ENCODE assay signal across 8 mouse cellular contexts in genomic region chr14:57665628-57665950, GRCm38 (mm10). TPM values are rescaled to one million over a fixed set of nuclear protein-coding genes. Genes with fewer than 3 reads are reported as not detected.
DNase-seq lines count a peak whose midpoint lies in the region; ATAC-seq and TF ChIP-seq lines count a peak whose summit lies in the region.

No protein-coding gene starts in this region.

- intact Hi-C loops in left cerebral cortex, postnatal 10 days (cut with DNase I), result no loop called here
- intact Hi-C loops in left cerebral cortex, postnatal 14 days (cut with DNase I), result no loop called here

- TF ChIP-seq POLR2A in CH12.LX (IDR thresholded peaks at IDR 0.05; ENCODE audit: low read depth, low read length), result no peak

- TF ChIP-seq EP300 in CH12.LX (IDR thresholded peaks at IDR 0.05; ENCODE audit: low read length), result no peak

- TF ChIP-seq CTCF in CH12.LX (conservative IDR thresholded peaks at IDR 0.05 in 1 of 2, IDR thresholded peaks at IDR 0.05 in 1 of 2; ENCODE audit: low read depth in 2 of 2, low read length in 2 of 2), result no peak

- peak overlapping the region; percentile 84 for H3K9ac ChIP-seq in CH12.LX (ENCODE audit: insufficient read depth, low read depth)
- H3K9ac ChIP-seq in forebrain, embryonic 14.5 days (ENCODE audit: low read length), result peak overlapping the region; percentile 87
- peak overlapping the region; percentile 90 for H3K9ac ChIP-seq in liver, embryonic 15.5 days

- no peaks in the 10 kb centered on the region for H3K36me3 ChIP-seq in heart, embryonic 10.5 days
- peaks cover 5 to 13% of the 10 kb centered on the region in 2 experiments for H3K36me3 ChIP-seq in CH12.LX (replicated peaks in 1 of 2; ENCODE audit: control insufficient read depth in 1 of 2, insufficient read depth in 1 of 2, low read length in 1 of 2)
- H3K36me3 ChIP-seq in forebrain, embryonic 14.5 days (ENCODE audit: control insufficient read depth, insufficient read depth, low read length), result no peaks in the 10 kb centered on the region
- 0 out of 2 replicates have a peak, but pooled peaks cover 3% of the 10 kb centered on the region for H3K36me3 ChIP-seq in liver, embryonic 15.5 days (replicated peaks)

- 12% methylated on average over 10 of the region's 10 CpGs for WGBS in heart, embryonic 10.5 days
- 13% methylated on average over 10 of the region's 10 CpGs for WGBS in forebrain, embryonic 14.5 days
- 2% methylated on average over 10 of the region's 10 CpGs for WGBS in liver, embryonic 15.5 days (ENCODE audit: insufficient replicate concordance)

- no peak for ATAC-seq in forebrain, embryonic 14.5 days
- ATAC-seq in liver, embryonic 15.5 days (ENCODE audit: insufficient read depth), result no peak

- dilution Hi-C loops in CH12.LX (cut with MboI; ENCODE audit: extremely low pct_ligation_motif_present, extremely low pct_unique_long_range_greater_than_20kb, low sequenced_read_pairs), result no loop called here

- in situ Hi-C loops in CH12.LX (cut with MboI; ENCODE audit: low pct_ligation_motif_present, low pct_unique_long_range_greater_than_20kb, low sequenced_read_pairs), result no loop called here

- H3K4me2 ChIP-seq in CH12.LX (ENCODE audit: insufficient read depth, low read depth, poor library complexity, severe bottlenecking), result peak overlapping the region; percentile 100
- H3K4me2 ChIP-seq in forebrain, embryonic 14.5 days (ENCODE audit: low read length), result peak overlapping the region; percentile 63
- H3K4me2 ChIP-seq in liver, embryonic 15.5 days, result peak overlapping the region; percentile 80

- peak overlapping the region; percentile 92 for H3K4me3 ChIP-seq in heart, embryonic 10.5 days
- H3K4me3 ChIP-seq in CH12.LX (replicated peaks in 1 of 3; ENCODE audit: low read depth in 2 of 3, low read length in 2 of 3, poor library complexity in 1 of 3), result peak overlapping the region; percentile 71 to 95 (median 95)
- peak overlapping the region; percentile 80 for H3K4me3 ChIP-seq in forebrain, embryonic 14.5 days (ENCODE audit: low read depth, low read length)
- H3K4me3 ChIP-seq in liver, embryonic 15.5 days (replicated peaks), result peak overlapping the region; percentile 92

- TF ChIP-seq RAD21 in CH12.LX (IDR thresholded peaks at IDR 0.05; ENCODE audit: low read depth, low read length), result no peak

- peak overlapping the region; percentile 99 for H3K27ac ChIP-seq in heart, embryonic 10.5 days
- peak overlapping the region; percentile 70; the same call in 1 of the 2 replicates for H3K27ac ChIP-seq in CH12.LX (ENCODE audit: insufficient read depth, low read depth)
- peak overlapping the region; percentile 97 for H3K27ac ChIP-seq in forebrain, embryonic 14.5 days (ENCODE audit: low read depth, low read length)
- peak overlapping the region; percentile 97 for H3K27ac ChIP-seq in liver, embryonic 15.5 days (replicated peaks)

- no peaks in the 10 kb centered on the region for H3K9me3 ChIP-seq in heart, embryonic 10.5 days
- H3K9me3 ChIP-seq in CH12.LX (replicated peaks; ENCODE audit: low read length), result no peaks in the 10 kb centered on the region
- no peaks in the 10 kb centered on the region for H3K9me3 ChIP-seq in forebrain, embryonic 14.5 days (replicated peaks; ENCODE audit: control insufficient read depth, low read length)
- H3K9me3 ChIP-seq in liver, embryonic 15.5 days (replicated peaks), result no peaks in the 10 kb centered on the region

- H3K4me1 ChIP-seq in heart, embryonic 10.5 days, result peaks cover 7% of the 10 kb centered on the region; the same call in 1 of the 2 replicates
- H3K4me1 ChIP-seq in CH12.LX (ENCODE audit: control insufficient read depth in 1 of 2, insufficient read depth in 2 of 2), result peaks cover 2 to 29% of the 10 kb centered on the region in 2 experiments; a peak in 3 of 4 replicates
- 0 out of 2 replicates have a peak, but pooled peaks cover 8% of the 10 kb centered on the region for H3K4me1 ChIP-seq in forebrain, embryonic 14.5 days (ENCODE audit: control insufficient read depth, insufficient read depth, low read length)
- H3K4me1 ChIP-seq in liver, embryonic 15.5 days (replicated peaks), result peaks cover 34% of the 10 kb centered on the region

- H3K79me2 ChIP-seq in CH12.LX (replicated peaks; ENCODE audit: control insufficient read depth, extremely low read depth, insufficient read depth, poor library complexity, severe bottlenecking), result peaks cover 45% of the 10 kb centered on the region

- H3K27me3 ChIP-seq in heart, embryonic 10.5 days (ENCODE audit: insufficient read depth, poor library complexity, severe bottlenecking), result no peaks in the 10 kb centered on the region
- no peaks in the 10 kb centered on the region for H3K27me3 ChIP-seq in CH12.LX (replicated peaks)
- H3K27me3 ChIP-seq in forebrain, embryonic 14.5 days (replicated peaks; ENCODE audit: control insufficient read depth, insufficient read depth, low read length), result no peaks in the 10 kb centered on the region
- no peaks in the 10 kb centered on the region for H3K27me3 ChIP-seq in liver, embryonic 15.5 days

- no peak for DNase-seq in heart, embryonic 10.5 days (ENCODE audit: low spot score)
- no peak for DNase-seq in heart, adult 9 months (ENCODE audit: low spot score in 2 of 2)
- DNase-seq in CH12.LX (ENCODE audit: extremely low read depth), result no peak
- peak; percentile 7 for DNase-seq in forebrain, embryonic 14.5 days (ENCODE audit: low spot score)
- DNase-seq in adrenal gland, adult 8-10 months, result no peak
- no peak for DNase-seq in left cerebral cortex, postnatal 10 days (ENCODE audit: extremely low spot score in 1 of 2, low spot score in 2 of 2)
- no peak for DNase-seq in left cerebral cortex, postnatal 14 days (ENCODE audit: low spot score in 2 of 2)

TF ChIP-seq in CH12.LX, 34 proteins besides CTCF, POLR2A, EP300 and RAD21:
- TF ChIP-seq JUND (conservative IDR thresholded peaks at IDR 0.05; ENCODE audit: low read depth, low read length) (no peak), CHD1 (IDR thresholded peaks at IDR 0.05; ENCODE audit: low read depth, low read length) (0 out of 2 replicates have a peak, but pooled peaks have one; percentile 33), GABPA (IDR thresholded peaks at IDR 0.05; ENCODE audit: insufficient replicate concordance, low read depth, low read length) (no peak), USF2 (conservative IDR thresholded peaks at IDR 0.05; ENCODE audit: low read depth, low read length) (no peak), IRF4 (IDR thresholded peaks at IDR 0.05; ENCODE audit: low read depth, low read length) (no peak), UBTF (IDR thresholded peaks at IDR 0.05; ENCODE audit: low read depth, low read length) (no peak), SMC3 (IDR thresholded peaks at IDR 0.05; ENCODE audit: low read depth, low read length) (no peak), ELF1 (IDR thresholded peaks at IDR 0.05; ENCODE audit: low read depth, low read length) (no peak)

RNA-seq across cellular contexts. Expression of gene Xpo4, which starts 0.4 kb away (rescaled TPM):
- polyA plus RNA-seq in heart, embryonic 10.5 days (2016; fragmentation: Nextera tagmentation; extraction: Ambion mirVana), result 23.5 and 24.9 TPM in 2 replicates
- 30.2 and 41.0 TPM in 2 replicates for total RNA-seq in CH12.LX (2012; rRNA removed)
- 47.3 and 57.8 TPM in 2 replicates for total RNA-seq in CH12.LX (2014; rRNA removed)
- polyA plus RNA-seq in CH12.LX (2012; ENCODE audit: insufficient read length, low read depth), result 36.3 and 43.0 TPM in 2 replicates
- polyA plus RNA-seq in forebrain, embryonic 14.5 days (2014; fragmentation: Nextera tagmentation; extraction: Ambion mirVana), result 13.7 and 16.1 TPM in 2 replicates
- 11.8 and 11.9 TPM in 2 replicates for polyA plus RNA-seq in liver, embryonic 15.5 days (2015; fragmentation: Nextera tagmentation; extraction: Ambion mirVana)
- total RNA-seq in adrenal gland, adult 8-10 months (2022), result 10 to 100 TPM; 35.7 to 45.2 (median 38.1) TPM
- 10 to 100 TPM; 14.8 to 15.2 TPM for total RNA-seq in left cerebral cortex, postnatal 10 days (2021)
- 10 to 100 TPM; 12.8 to 13.0 TPM for total RNA-seq in left cerebral cortex, postnatal 14 days (2021)
